Mouse (Mus musculus) limb, embryonic 14.5 days (tissue): ENCODE measurements around the gene Pank3. TPM values are rescaled to one million over a fixed set of nuclear protein-coding genes. Genes with fewer than 3 reads are reported as not detected.

Experiments
- ATAC-seq: fragments of 200-750 bp; cut with Nextera tagmentation; 2 replicates; pipeline ENCODE4 v1.8.0; 2017; ENCODE audit warnings: low read depth, moderate number of reproducible peaks, moderate TSS enrichment; ENCODE audit not compliant: low FRiP score
- DNase-seq: peaks from one replicate; pipeline ENCODE4 v3.0.0-alpha.2; 2015; ENCODE audit warnings: low spot score
- H3K27ac ChIP-seq: fragments of 300-500 bp; sonication (generic); replicated peaks from 2 replicates; pipeline ENCODE4 v1.5.1; 2014; ENCODE audit warnings: low read depth, mild to moderate bottlenecking, low read length, moderate library complexity, mixed read lengths
- H3K27me3 ChIP-seq: fragments of 300-500 bp; sonication (generic); 2 replicates; pipeline ENCODE4 v1.6.1; 2014; ENCODE audit warnings: low read length, mixed read lengths; ENCODE audit not compliant: control insufficient read depth, insufficient read depth
- H3K36me3 ChIP-seq: fragments of 300-500 bp; sonication (generic); 2 replicates; pipeline ENCODE4 v1.6.1; 2014; ENCODE audit warnings: mild to moderate bottlenecking, low read length, moderate library complexity, mixed read lengths; ENCODE audit not compliant: control insufficient read depth, insufficient read depth
- H3K4me1 ChIP-seq: fragments of 300-500 bp; sonication (generic); 2 replicates; pipeline ENCODE4 v1.6.1; 2014; ENCODE audit warnings: antibody characterized with exemption, low read length, mixed read lengths; ENCODE audit not compliant: control insufficient read depth, insufficient read depth
- H3K4me2 ChIP-seq: fragments of 300-500 bp; sonication (generic); replicated peaks from 2 replicates; pipeline ENCODE4 v1.6.1; 2014; ENCODE audit warnings: low read depth, mild to moderate bottlenecking, low read length, moderate library complexity; ENCODE audit not compliant: severe bottlenecking
- H3K4me3 ChIP-seq: fragments of 300-500 bp; sonication (generic); replicated peaks from 2 replicates; pipeline ENCODE4 v1.5.1; 2014; ENCODE audit warnings: low read length
- H3K9ac ChIP-seq: fragments of 300-500 bp; sonication (generic); 2 replicates; pipeline ENCODE4 v1.6.1; 2014; ENCODE audit warnings: mild to moderate bottlenecking, low read depth, low read length, moderate library complexity; ENCODE audit not compliant: severe bottlenecking
- H3K9me3 ChIP-seq: fragments of 300-500 bp; sonication (generic); 2 replicates; pipeline ENCODE4 v1.6.1; 2016; ENCODE audit warnings: low read length; ENCODE audit not compliant: control insufficient read depth
- POLR2A ChIP-seq: fragments of 200-500 bp; IDR thresholded peaks from 2 replicates; pipeline ENCODE4 v1.8.0; 2012; ENCODE audit warnings: inconsistent platforms, mild to moderate bottlenecking, moderate library complexity, borderline replicate concordance; ENCODE audit not compliant: insufficient read depth, insufficient read length; ENCODE audit errors: extremely low read depth
- whole genome bisulfite sequencing: fragments of 180-500 bp; shearing (Covaris S2); extraction: QIAGEN DNeasy Blood & Tissue Kit; methylation state at CpG from one replicate; pipeline ENCODE4 v1.1.7; 2014; 5-methylcytosine and 5-hydroxymethylcytosine counted together
- polyA plus RNA-seq, 2 experiments: library from polyadenylated mRNA; depleted of rRNA in 1 of 2; stranded (reverse) in 1 of 2; unstranded in 1 of 2; fragments of >200 nt; fragmentation: Nextera tagmentation in 1 of 2; extraction: Ambion mirVana in 1 of 2; gene quantifications; 2 replicates each; pipeline versions ENCODE4 v1.2.1 to v1.2.3; 2012 to 2014

Pank3 gene
- polyA plus RNA-seq, 2 experiments, result 20.3 to 20.4 TPM

- WGBS, result 86% methylated on average over 4 of the region's 4 CpGs
- DNase-seq, result no peak
- H3K9ac ChIP-seq, result no peak overlapping the region
These were observed 8.7 kb upstream of the Pank3 start for GRCm38 (mm10) chr11:35760627-35761003.

GRCm38 (mm10) chr11:35766845-35767244, 2.4 kb upstream of the Pank3 start:
- WGBS, result 85% methylated on average over 5 of the region's 5 CpGs
- H3K4me3 ChIP-seq, result no peak overlapping the region
- ATAC-seq, result no peak

More at GRCm38 (mm10) chr11:35760627-35761003, 8.7 kb upstream of the Pank3 start:
- no peak for ATAC-seq
- Histone ChIP-seq H3K27me3 (no peaks in the 10 kb centered on the region), H3K9me3 (no peaks in the 10 kb centered on the region), H3K27ac (no peak overlapping the region), H3K4me2 (no peak overlapping the region), H3K4me3 (no peak overlapping the region), H3K36me3 (no peaks in the 10 kb centered on the region), H3K4me1 (no peaks in the 10 kb centered on the region)
- TF ChIP-seq POLR2A, result no peak

GRCm38 (mm10) chr11:35769746-35770437, 608 bp downstream of the Pank3 start:
- peak overlapping the region; percentile 97 for H3K9ac ChIP-seq
- ATAC-seq, result peak; percentile 89
- peaks cover 10% of the 10 kb centered on the region for H3K4me1 ChIP-seq
- no peaks in the 10 kb centered on the region for H3K9me3 ChIP-seq
- peak overlapping the region; percentile 94 for H3K27ac ChIP-seq
- peak overlapping the region; percentile 64 for H3K4me2 ChIP-seq
- TF ChIP-seq POLR2A, result peak; percentile 60; the same call in 1 of the 2 replicates
- WGBS, result 1% methylated on average over 20 of the region's 41 CpGs
- peak overlapping the region; percentile 93 for H3K4me3 ChIP-seq
- peak; percentile 73 for DNase-seq
- H3K36me3 ChIP-seq, result 0 out of 2 replicates have a peak, but pooled peaks cover 3% of the 10 kb centered on the region
- no peaks in the 10 kb centered on the region for H3K27me3 ChIP-seq

More at GRCm38 (mm10) chr11:35766845-35767244, 2.4 kb upstream of the Pank3 start:
- H3K4me1 ChIP-seq, result peaks cover 10% of the 10 kb centered on the region
- TF ChIP-seq POLR2A, result no peak
- no peaks in the 10 kb centered on the region for H3K36me3 ChIP-seq
- H3K9me3 ChIP-seq, result no peaks in the 10 kb centered on the region
- H3K4me2 ChIP-seq, result no peak overlapping the region
- H3K27me3 ChIP-seq, result no peaks in the 10 kb centered on the region
- no peak overlapping the region for H3K9ac ChIP-seq
- no peak overlapping the region for H3K27ac ChIP-seq
- DNase-seq, result no peak

GRCm38 (mm10) chr11:35770741-35771504, 1.6 kb downstream of the Pank3 start:
- Histone ChIP-seq H3K9ac (peak overlapping the region; percentile 97), H3K4me3 (peak overlapping the region; percentile 93), H3K9me3 (no peaks in the 10 kb centered on the region), H3K4me1 (peaks cover 10% of the 10 kb centered on the region), H3K27me3 (no peaks in the 10 kb centered on the region), H3K4me2 (peak overlapping the region; percentile 64), H3K36me3 (0 out of 2 replicates have a peak, but pooled peaks cover 7% of the 10 kb centered on the region), H3K27ac (no peak overlapping the region)
- TF ChIP-seq POLR2A, result no peak
- ATAC-seq, result no peak
- WGBS, result 57% methylated on average over 9 of the region's 9 CpGs
- no peak for DNase-seq

GRCm38 (mm10) chr11:35775606-35776005, 6.3 kb downstream of the Pank3 start:
- no peaks in the 10 kb centered on the region for H3K27me3 ChIP-seq
- H3K9me3 ChIP-seq, result no peaks in the 10 kb centered on the region
- no peak for DNase-seq
- WGBS, result 95% methylated on average over 3 of the region's 3 CpGs
- H3K9ac ChIP-seq, result no peak overlapping the region
- no peak overlapping the region for H3K4me2 ChIP-seq
- no peak for TF ChIP-seq POLR2A
- no peak for ATAC-seq
- H3K36me3 ChIP-seq, result peaks cover 48% of the 10 kb centered on the region
- peaks cover 8% of the 10 kb centered on the region for H3K4me1 ChIP-seq
- H3K27ac ChIP-seq, result no peak overlapping the region
- no peak overlapping the region for H3K4me3 ChIP-seq
